Mouse (Mus musculus): ENCODE measurements around the gene Tmem200a.
A peak's percentile ranks its signal among the peaks of the same experiment; 100 is the strongest.

Gene Tmem200a

GRCm38 (mm10) chr10:26078521-26079142 lies at the start of gene Tmem200a:
Gene Tmem200a, minus strand, starts transcription at chr10:26079052.
- peak; percentile 22 for DNase-seq

GRCm38 (mm10) chr10:26119822-26120183 lies 41.0 kb upstream of the Tmem200a start:
- DNase-seq = no peak

GRCm38 (mm10) chr10:26119067-26119821 lies 40.4 kb upstream of the Tmem200a start:
- no peak for DNase-seq

GRCm38 (mm10) chr10:26114409-26114808 lies 35.6 kb upstream of the Tmem200a start:
- no peak for DNase-seq

- DNase-seq = no peak
These were observed 24.6 kb upstream of the Tmem200a start for GRCm38 (mm10) chr10:26103330-26103982.

GRCm38 (mm10) chr10:26082081-26082480 lies 3.2 kb upstream of the Tmem200a start:
- DNase-seq = no peak

- no peak for DNase-seq
These were observed 826 bp upstream of the Tmem200a start for GRCm38 (mm10) chr10:26079678-26080077.

GRCm38 (mm10) chr10:26077671-26078481 lies 976 bp downstream of the Tmem200a start, which contains the start of gene Gm9767:
Gene Gm9767, plus strand, starts transcription at chr10:26078255.
- DNase-seq = no peak

- no peak for DNase-seq
These were observed 1.9 kb downstream of the Tmem200a start for GRCm38 (mm10) chr10:26076949-26077348.

- DNase-seq = no peak
These were observed 6.9 kb downstream of the Tmem200a start for GRCm38 (mm10) chr10:26071986-26072385.

GRCm38 (mm10) chr10:26063071-26063470 lies 15.8 kb downstream of the Tmem200a start:
- no peak for DNase-seq

- no peak for DNase-seq
These were observed 19.1 kb downstream of the Tmem200a start for GRCm38 (mm10) chr10:26059662-26060307.

GRCm38 (mm10) chr10:26051177-26051576 lies 27.7 kb downstream of the Tmem200a start:
- DNase-seq = no peak

- no peak for DNase-seq
These were observed 43.9 kb downstream of the Tmem200a start for GRCm38 (mm10) chr10:26034931-26035330.

- no peak for DNase-seq
These were observed 60.1 kb downstream of the Tmem200a start for GRCm38 (mm10) chr10:26018740-26019139.

GRCm38 (mm10) chr10:26014298-26014697 lies 64.6 kb downstream of the Tmem200a start:
- DNase-seq = no peak

GRCm38 (mm10) chr10:26008948-26009347 lies 69.9 kb downstream of the Tmem200a start:
- no peak for DNase-seq

- DNase-seq = no peak
These were observed 73.4 kb downstream of the Tmem200a start for GRCm38 (mm10) chr10:26005471-26005870.

- DNase-seq = no peak
These were observed 78.0 kb downstream of the Tmem200a start for GRCm38 (mm10) chr10:26000893-26001292.

GRCm38 (mm10) chr10:25999291-25999930 lies 79.4 kb downstream of the Tmem200a start:
- no peak for DNase-seq

- no peak for DNase-seq
These were observed 94.8 kb downstream of the Tmem200a start for GRCm38 (mm10) chr10:25984056-25984455.

GRCm38 (mm10) chr10:25982617-25983016 lies 96.2 kb downstream of the Tmem200a start:
- DNase-seq = no peak

All from thymus, postnatal 25 days (tissue).